Mouse (Mus musculus) kidney, adult 18-20 months (tissue): Measurements from ENCODE around the gene St8sia1.

Experiments used
- DNase-seq: peaks from one replicate; pipeline ENCODE4 v3.0.0; 2021

St8sia1 gene

DNA sequence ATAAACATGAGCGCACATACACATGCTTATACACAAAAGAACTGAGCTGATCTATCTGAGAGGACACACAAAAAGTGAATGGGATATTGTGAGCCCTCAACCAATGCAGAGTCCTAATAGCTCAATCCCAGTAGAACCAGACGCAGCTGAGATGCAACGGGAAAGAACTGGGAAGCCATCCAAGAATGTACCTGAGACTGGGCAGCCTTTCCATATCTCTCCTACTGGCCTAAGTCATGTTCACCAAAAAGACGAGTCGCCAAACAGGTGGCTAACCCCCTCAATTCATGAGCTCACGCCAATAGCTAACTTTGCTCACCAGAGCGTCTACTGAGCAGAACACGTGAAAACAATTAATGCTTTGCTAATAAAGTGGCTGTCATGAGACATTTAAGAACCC is 20.8 kb downstream of the St8sia1 start:
- DNase-seq: no peak

DNA sequence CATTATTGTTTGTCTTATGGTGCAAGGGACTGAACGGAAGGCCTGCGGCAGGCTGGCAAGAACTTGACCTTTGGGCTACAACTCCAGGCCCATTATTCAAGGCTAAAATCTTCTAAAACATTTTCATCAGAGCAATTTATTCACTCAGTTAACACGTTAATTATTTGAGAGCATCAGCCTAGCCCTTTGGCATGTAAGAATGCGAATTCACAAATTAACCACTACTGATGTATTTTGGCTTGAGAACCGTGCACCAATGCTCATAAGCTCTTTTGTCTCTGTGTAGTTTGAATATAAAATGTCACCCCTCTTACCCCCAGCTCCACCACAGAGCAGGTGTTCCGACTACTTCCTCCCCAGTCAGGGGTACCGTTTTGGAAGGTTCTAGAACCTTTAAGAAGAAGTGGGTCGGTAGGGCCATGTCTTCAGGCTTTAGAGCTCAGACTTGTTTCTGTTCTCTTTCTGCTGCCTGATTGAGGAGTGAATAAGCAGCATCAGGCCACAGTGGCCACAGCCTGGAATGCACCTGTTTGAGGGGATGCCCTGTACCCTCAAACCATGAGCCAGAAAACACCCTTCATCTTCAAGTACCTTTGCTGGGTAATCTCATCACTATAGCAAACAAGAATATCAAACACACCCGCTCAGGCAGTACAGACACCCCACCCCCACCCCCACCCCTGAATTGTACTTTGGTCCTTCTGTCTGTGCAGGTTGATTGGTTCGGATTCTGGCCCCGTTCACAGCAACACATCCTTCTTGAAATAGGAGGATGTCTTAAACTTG is 22.5 kb downstream of the St8sia1 start:
- peak; percentile 36 for DNase-seq

DNA sequence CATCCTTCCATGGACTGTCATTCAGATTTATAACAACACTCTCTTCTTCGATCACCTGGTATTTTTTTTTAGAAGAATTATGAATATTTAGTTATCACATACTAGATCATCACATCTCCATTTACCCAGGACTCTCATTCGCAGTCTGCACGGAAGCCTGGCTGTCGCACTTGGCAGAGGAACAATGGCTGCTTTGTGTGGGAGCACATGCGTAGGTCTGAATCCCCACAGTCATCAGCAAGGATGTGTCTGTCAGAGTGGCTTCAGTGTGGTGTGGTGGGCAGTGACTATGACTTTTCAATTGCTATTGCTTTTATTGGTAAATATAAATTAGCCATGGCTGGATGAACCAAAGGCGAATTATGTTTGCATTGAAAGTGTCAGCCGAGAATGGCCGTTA is 23.2 kb downstream of the St8sia1 start:
- DNase-seq: no peak

DNA sequence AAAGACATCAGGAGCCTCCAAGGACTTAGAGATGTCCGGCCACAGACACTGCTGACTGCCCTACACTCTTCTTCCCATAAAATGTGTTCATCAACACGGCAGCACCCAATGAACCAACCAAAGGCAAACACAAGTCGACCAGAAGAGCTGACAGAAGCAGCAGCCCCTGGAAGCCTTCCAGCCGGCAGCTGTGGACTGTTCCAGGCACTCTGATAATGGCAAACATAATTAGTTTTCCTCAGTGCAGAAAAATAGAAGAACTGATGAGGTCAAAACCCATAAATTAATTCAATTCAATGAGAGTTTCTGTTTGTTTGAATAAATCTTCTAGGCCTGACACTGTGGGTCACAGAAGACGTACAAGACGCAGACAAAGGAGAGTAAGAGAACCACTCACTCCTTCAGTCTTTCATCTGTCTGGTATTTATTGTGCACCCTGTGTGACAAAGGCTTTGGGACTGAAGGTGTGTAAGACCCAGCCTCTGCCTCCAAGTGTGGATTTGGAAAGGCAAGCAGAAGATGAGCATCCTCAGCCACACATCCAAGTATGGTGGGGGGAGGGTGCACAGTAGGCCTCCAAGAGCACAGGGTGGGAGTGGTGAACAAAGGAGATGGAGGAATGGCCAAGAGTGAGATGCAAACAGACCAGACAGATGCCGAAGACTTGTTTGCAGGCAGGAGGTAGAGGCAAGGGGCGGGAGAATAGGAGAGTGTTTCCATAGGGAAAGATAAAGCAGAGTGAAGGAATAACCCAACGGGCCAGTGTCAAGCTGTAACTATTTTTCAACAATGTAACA is 25.5 kb downstream of the St8sia1 start:
- DNase-seq: peak; percentile 56

DNA sequence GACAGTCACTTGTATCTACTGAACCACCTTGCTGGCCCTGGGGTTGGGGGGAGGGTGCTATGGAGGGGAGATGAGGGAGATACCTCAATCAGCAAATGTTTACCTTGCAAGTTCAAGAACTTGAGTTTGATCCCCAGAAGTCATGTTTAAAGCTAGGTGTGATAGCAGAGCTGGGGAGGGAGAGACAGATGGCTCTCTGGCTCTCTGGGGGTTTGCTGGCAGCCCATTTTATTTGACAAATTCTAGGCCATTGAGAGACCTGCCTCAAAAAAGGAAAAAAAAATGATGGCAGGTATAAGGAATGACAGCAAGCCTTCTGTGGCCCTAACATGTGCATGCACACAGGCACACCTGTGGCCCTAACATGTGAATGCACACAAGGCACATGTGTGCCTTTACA is 26.2 kb downstream of the St8sia1 start:
- no peak for DNase-seq

DNA sequence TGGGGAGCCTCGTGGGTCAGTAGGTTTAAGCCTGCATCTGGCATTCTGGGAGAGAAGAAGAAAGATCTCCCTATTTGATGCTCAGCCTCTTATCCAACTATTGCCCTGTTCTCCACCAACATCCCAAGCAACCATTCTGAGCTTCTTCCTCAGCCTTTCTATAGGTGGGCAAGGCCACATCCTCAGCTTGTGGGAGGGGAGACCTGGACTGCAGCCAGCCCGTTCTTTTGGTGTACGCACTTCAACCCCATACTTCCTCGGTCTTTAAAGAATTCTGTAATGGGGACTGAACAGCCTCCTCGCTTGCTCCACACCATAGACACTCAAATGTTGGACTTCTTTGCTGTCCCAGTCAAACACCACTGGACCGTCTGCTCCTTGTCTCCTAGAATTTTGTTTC is 31.7 kb downstream of the St8sia1 start:
- DNase-seq: no peak

DNA sequence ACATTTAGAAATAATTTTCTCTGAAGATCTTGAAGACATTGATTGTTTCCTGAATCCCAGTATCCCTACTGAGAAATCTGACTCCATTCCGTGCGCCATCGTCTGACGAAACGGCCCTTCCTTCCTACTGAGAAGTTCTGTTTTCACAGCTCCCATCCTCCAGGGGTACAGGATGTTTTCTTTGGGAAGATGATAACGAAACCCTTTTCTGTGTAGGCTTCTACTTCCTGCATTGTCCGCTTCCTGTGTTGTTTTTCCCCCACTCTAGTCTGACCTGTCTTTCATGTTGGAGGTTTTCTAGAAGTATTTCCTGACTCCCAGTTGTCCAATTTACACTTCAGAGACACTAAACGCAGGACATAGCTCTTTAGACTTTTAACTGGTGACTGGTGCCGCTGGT is 32.1 kb downstream of the St8sia1 start:
- no peak for DNase-seq

DNA sequence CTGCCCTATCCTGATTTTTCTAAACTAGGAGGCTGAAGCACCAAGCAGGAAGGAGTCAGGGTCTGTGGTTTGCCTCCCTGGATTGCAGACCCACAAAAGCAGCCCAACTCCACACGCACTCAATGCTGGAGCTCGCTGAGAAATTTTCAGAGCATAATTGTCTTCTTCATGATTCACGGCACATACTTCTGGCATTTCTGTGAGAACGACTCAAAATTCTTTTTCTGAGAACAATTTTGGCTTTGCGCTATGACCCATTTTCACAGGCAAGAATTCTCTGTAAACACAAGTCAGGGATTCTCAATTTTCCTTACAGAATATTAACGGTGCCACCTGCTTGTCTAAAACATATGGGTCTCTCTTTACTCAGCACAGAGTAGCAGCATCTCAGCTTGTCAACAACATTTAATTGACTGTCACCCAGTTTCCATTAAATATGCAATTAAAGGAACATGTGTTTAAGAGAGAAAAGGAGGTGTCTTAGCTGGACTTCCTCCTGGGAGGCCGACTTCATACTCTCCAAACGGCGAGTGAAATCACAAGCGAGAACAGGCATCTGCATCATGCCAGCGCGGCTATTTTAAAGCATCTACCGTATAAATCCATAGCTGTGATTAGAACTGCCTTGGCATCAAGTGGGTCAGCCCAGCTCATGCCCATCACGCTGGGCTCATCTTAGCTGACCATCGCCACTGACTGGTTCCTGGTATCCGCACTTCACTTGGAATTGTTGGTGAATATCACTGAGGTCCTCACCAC is 35.5 kb downstream of the St8sia1 start:
- no peak for DNase-seq

DNA sequence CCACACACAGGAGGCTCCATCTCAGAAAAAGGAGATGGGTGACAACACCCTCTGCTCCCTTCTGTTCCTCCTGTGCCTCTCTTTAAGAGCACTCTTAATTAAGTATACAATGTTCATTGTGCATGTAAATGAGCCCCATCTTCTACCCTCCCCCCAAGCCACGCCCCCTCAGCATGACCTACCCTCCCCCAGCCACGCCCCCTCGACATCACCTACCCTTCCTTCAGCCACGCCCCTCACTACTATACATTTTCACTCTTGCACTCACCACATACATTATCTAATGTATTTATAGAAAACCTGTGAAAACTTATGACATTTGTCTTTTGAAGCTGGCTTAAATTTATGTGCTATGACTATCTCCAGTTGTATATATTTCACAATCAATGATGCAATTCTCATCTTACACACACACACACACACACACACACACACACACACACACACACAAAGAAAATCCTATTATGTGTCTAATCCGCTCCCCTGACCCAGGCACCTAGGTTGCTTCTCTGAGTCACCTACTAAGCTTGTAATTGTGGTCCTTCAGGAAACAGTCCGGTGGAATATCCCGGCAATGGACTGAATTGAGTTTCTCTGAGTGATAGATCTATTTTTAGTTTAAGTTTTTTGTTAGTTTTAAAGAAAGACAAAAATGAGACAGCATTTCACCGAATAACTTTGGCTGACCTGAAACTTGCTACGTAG is 37.2 kb downstream of the St8sia1 start:
- no peak for DNase-seq

DNA sequence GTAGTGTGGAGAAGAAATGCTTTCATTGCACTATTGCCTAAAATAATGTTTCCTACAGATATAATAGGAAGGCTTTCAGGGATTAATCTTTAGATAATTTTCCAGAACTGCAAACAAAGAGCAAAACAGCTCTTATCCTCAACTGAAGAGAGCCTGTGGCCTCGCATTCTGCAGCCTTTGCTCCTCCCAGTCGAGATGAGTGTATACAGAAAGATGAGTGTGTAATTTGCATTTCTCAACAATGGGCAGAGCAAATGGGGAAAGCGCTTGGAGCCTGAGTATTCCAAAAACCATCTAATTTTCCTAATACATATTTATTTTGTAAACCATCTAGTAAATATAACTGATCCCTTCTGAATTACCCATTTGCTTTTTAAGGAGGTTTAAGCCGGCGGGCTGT is 38.3 kb downstream of the St8sia1 start:
- no peak for DNase-seq

DNA sequence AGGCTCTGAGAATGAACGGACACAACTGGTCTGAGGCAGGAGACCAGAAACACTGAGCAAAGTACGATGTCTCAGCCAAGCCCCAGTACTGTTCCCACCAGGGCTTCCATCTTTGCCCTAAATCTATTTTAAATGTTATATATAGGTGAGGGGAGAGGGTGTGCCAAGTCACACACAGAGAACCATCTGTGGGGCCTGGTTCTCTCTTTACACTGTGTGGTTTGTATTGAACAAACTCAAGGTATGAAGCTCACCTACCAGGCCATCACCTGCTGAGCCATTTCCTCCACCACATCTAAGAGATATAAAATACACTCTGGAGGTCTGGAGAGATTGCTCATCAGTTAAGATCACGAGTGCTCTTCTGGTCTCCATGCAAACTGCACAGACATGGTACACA is 38.9 kb downstream of the St8sia1 start:
- no peak for DNase-seq

DNA sequence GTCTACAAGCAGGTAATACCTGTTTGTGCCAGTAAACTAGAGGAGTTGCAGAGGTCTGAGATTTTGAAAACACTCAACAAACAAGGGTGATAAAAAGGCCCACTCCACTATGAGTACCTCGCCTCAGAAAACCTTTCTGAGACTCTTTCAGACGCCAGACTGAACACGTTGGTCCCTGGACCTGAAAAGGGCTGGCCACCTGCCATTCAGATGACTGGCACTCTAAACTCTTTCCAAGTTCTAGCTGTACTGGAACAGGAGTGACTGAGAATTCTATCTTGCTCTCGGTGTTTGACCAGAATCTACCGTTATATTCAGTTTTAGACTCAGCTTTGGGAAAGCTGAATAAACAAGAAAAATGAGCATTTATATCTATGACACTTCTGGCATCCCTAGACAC is 43.4 kb downstream of the St8sia1 start:
- peak; percentile 43 for DNase-seq

DNA sequence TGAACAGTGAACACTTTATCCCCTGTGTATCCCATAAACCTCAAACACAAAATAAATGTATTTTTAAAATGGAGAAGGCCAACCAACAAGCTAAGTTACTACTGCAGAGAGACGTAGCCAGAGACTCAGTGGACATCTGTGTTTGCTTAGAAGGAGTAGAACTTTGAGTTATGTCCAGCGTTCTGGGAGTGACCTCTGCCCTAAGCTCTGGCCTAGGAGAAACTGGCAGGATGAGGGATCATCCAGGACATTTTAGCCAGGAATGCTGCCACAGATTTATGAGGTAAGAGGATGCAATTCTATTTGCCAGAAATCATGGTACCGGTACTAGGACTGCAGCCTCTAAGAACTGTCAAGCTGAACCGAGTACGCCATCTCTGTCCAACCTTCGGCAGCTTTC is 45.6 kb downstream of the St8sia1 start:
- DNase-seq: no peak

DNA sequence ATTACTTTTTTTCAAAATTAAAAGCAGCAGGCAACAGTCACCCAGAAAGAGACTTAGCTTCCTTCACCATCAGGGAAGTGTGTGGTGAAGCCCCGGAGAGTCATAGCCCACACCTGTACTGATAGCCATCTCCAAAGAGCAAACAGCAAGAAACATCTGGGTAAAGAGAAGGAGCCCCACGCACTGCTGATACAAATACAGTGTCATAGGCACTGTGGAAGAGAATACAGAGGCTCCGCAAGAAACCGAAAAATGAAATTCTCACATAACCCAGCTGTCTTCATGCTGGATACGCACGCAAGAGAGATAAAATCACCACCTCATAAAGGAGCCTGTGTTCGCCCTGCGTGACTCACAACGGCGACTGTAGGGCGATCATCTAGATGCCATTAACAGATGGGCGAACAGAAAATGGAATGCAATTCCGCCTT is 46.8 kb downstream of the St8sia1 start:
- no peak for DNase-seq

DNA sequence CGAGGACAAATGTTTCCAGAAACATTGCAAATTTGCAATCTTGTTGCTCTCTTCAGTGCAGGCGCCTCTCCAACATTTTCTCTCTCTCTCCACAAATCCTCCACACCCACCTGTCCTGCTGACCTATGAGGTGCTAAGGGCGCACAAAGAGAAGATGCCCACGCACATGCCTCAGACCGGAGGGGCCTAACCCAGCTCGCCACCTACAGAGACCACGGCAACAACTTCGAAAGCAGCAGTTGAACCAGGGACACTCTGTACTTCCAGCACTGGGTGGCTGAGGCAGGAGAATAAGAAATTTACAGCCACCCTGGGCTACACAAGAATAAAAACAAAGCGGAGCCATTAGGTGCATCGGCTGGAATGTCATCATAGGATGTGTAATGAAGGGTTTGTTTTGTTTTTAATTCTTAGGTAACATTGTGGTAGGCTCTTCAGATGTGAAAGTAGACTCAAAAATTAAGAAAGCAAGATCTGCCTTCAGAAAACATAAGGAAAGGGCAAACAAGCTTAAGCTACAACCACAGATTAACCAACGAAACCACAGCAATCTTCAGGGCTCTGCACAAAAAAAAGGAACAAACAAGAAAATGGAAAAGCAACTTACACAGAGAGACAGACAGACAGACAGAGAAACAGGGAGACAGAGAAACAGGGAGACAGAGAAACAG is 47.8 kb downstream of the St8sia1 start:
- no peak for DNase-seq

DNA sequence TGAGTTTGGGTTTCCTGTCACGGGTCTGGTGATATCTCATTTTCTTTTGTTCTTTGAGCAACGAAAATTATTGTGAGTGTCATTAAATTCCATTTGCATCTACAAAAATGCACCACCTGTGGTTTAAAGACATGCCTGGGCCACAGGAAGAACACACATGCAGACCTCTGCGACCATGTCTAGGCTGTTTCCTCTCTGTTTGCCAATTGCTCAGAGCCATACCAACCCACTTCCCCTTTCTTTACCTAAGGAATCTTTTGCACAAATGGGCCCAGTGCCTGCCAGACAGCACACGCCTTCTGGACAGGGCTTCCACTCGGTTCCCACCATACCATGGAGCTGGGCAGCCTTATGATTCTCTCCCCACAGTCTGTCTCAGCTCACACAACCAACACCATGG is 48.8 kb downstream of the St8sia1 start:
- no peak for DNase-seq

DNA sequence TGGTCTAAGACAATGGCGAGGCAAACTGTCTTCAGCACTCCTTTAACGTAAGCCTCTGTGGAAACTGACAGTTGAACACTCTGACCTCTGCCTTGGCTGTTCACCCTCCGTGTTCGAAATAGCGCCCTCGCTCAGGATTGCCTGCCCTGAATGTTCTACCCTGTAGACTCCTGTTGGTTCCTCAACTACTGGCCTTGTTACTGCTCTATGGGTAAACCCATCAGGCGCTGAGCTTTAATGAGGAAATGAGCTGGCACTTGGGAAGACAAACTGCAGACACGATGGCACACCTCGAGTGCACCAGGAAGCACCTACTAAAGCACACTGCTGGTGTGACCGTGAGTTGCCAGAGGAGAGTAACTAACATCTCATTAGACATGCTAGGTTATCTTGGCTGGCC is 49.6 kb downstream of the St8sia1 start:
- no peak for DNase-seq

DNA sequence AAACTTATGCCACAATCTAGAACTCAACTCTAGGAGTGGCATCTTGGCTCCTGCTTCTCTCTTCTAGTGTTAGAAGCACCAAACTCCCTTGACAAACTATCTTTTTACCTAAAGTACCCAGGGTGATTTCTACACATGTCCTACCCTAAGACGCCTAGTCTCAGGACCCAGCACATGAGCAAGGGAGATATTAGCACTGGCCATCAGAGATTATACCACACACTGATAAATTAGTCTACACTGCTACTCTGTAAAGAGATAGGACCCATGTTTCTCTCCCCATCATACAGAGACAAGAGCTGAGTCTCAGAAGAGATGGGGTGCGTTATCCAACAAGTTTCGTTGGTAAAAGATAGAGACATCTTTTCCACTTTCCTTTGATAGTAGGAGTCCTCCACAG is 53.0 kb downstream of the St8sia1 start:
- DNase-seq: no peak

DNA sequence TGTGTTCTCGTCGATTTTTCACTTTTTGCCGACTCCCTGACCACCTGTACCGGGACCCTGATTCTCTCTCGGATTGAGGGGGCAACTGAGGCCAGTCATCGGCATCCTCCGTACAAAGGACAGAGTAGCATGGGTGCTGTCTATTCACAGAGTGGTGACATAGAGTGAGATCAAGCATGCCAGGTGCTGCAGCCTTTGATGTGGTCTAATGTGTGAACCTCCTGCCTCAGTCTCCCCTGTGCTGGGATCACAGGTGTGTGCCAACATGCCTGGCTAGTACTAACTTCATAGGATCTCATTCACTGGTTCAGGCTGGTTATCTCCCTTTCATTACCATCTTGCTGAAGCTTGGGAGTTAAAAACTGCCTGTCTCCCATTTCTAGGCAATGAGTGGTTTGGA is 53.5 kb downstream of the St8sia1 start:
- DNase-seq: no peak

DNA sequence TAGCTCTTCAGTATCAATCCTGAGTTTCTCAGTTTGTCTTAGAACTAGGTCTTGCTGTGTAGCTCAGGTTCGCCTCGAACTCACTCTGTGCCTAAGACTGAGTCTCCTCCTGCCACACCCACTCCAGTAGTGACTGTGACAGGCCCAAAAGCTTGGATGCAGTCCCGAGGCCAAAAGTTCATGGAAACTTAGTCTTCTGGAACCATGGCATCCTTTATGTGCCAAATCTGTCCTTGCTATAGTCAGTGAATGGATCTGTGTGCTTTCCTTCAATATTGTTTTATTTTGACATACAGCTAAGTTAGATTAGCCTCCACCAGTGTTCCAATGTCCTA is 54.5 kb downstream of the St8sia1 start:
- peak; percentile 44 for DNase-seq

DNA sequence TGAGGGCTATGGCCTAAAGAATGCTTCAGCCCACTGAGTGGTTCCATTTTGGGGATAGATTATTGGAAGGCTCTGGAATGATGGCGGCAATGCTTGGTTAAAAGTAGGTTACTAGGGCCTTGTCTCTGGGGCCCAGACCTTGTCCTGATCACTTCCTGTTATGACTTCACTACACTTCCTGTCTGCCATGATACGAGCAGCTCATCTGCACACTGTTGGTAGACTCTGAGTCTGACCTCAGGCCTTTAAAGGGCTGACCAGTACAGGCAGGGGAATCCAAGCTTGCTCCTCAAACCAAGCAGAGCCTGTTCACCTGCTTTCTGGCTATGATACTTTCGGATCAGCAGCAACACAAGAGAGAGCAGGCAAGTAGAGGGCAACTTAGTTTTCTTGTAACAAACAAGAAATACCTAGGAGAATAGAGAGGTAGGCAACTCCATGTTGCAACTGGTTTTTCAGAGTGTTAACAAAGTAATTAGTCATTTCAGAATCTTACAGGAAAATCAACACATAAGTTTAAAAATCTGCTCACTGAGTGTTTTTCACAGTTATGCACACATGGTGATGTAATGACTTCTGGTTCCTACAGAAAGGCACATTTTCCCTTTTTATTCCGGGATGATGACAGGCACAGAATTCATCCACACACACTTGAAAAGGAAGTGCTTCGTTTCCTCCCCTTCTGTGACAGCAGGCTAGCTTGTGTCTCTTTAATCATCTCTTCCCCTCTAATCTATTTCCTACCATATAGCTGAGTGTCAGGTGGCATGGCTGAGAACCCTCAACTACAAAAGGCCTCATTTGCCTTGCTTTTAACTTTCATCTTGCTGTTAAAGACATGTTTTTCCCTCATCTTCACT is 55.1 kb downstream of the St8sia1 start:
- no peak for DNase-seq

DNA sequence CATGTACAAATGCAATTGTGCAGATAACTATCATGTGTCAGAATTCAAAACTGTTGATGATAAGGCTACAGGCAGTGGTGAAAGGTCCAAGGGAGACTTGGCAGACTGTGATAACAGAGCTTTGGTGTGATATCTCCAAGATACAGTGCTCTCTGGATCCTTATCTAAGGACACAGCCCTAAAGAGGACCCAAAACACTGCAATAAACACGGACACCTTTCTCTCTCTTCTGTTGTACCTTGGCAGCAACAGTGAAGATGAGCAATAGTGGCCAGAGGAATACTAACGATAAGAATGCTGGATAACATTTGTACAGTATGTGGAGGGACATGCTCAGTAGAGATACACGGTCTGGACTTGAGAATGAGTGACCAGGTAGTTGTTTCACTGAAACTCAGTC is 55.8 kb downstream of the St8sia1 start:
- no peak for DNase-seq
